Mouse (Mus musculus) liver, postnatal 0 days (tissue): Measurements from ENCODE around the gene Il12rb1.

ENCODE experiments used
- CTCF ChIP-seq: sonication (generic); IDR thresholded peaks from 2 replicates; pipeline ENCODE4 v1.5.1; 2016; ENCODE audit warnings: antibody characterized with exemption, low read depth
- EP300 ChIP-seq: IDR thresholded peaks from 2 replicates; pipeline ENCODE4 v1.6.1; 2016; ENCODE audit warnings: antibody characterized with exemption, low read depth, mild to moderate bottlenecking

DNA sequence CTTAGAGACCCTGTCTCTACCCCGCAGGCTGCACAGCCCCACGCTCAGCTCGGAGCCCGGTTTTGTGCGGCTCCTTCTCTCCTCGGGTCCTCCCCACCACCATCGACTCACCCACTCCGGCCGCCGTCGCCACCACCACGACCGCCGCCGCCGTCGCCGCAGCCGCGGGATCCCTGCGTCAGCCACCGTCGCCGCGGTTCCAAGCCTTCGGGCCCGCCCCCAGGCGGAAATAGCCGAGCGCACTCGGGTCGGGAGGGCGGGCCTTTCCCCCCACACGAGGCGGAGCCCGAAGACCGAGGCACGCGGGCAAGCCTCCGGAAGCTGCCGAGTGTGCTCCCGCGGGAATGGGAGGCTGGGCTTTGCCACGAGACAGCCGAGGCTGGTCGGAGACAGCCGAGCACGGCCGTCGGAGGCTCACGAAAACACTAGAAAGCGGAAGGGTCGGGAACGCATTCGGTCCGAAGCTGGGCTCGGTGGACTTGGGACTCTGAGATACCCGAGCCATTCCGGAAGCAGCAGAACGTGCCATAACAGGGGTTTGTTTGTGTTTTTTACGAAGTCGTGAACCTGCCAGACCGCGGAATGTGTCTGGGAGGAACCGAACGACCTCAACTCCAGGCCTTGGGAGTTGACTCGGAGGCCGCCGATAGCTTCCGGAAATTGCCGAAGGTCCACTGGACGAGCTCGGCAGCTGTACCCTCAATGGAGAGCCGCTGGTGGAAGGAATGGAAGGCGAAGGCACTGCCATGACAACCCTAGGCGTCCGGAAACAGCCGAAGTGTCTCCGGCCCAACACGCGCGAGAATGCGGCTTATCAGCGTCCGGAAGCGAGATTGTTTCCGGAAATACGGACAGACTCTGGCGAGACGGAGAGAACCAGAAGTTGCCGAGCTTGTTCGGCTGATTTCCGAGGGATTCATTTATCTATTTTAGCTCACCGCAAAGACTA lies 31.5 kb upstream of the Il12rb1 start, which contains the start of gene Pik3r2:
- TF ChIP-seq CTCF, result no peak
- peak; percentile 54 for TF ChIP-seq EP300
